Mouse (Mus musculus): ENCODE results near the gene Atn1.

DNA sequence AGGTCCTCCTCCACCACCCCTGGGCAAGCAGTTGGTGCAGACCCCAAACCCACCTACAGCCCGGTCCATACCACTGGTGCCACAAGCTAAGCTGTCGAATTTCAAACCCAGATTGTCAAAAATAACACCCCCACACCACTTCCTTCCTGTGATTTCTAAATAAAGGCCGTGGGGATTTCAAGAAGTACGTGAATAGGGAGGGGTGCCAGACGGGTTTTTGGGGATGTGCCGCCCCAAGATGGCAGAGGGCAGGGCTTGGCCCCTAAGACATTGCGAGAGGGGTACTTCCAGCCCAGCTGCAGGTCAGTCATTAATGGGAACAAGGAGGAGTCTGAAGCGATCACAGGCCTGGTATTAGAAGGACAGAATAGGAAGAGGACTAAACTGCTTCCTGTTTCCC lies 32.8 kb downstream of the Atn1 start:
- TF ChIP-seq CTCF (IDR thresholded peaks at IDR 0.05; ENCODE audit: low read depth, low read length): no peak
- no peak for TF ChIP-seq POLR2A (IDR thresholded peaks at IDR 0.05; ENCODE audit: borderline replicate concordance, low read depth, low read length)
